Mouse (Mus musculus) limb, embryonic 14.5 days (tissue): ENCODE results near the gene Rab3a. TPM values are rescaled to one million over a fixed set of nuclear protein-coding genes. Genes with fewer than 3 reads are reported as not detected.

ENCODE experiments used
- ATAC-seq: fragments of 200-750 bp; cut with Nextera tagmentation; 2 replicates; pipeline ENCODE4 v1.8.0; 2017; ENCODE audit warnings: low read depth, moderate number of reproducible peaks, moderate TSS enrichment; ENCODE audit not compliant: low FRiP score
- DNase-seq: peaks from one replicate; pipeline ENCODE4 v3.0.0-alpha.2; 2015; ENCODE audit warnings: low spot score
- H3K27ac ChIP-seq: fragments of 300-500 bp; sonication (generic); replicated peaks from 2 replicates; pipeline ENCODE4 v1.5.1; 2014; ENCODE audit warnings: low read depth, mild to moderate bottlenecking, low read length, moderate library complexity, mixed read lengths
- H3K27me3 ChIP-seq: fragments of 300-500 bp; sonication (generic); 2 replicates; pipeline ENCODE4 v1.6.1; 2014; ENCODE audit warnings: low read length, mixed read lengths; ENCODE audit not compliant: control insufficient read depth, insufficient read depth
- H3K36me3 ChIP-seq: fragments of 300-500 bp; sonication (generic); 2 replicates; pipeline ENCODE4 v1.6.1; 2014; ENCODE audit warnings: mild to moderate bottlenecking, low read length, moderate library complexity, mixed read lengths; ENCODE audit not compliant: control insufficient read depth, insufficient read depth
- H3K4me1 ChIP-seq: fragments of 300-500 bp; sonication (generic); 2 replicates; pipeline ENCODE4 v1.6.1; 2014; ENCODE audit warnings: antibody characterized with exemption, low read length, mixed read lengths; ENCODE audit not compliant: control insufficient read depth, insufficient read depth
- H3K4me2 ChIP-seq: fragments of 300-500 bp; sonication (generic); replicated peaks from 2 replicates; pipeline ENCODE4 v1.6.1; 2014; ENCODE audit warnings: low read depth, mild to moderate bottlenecking, low read length, moderate library complexity; ENCODE audit not compliant: severe bottlenecking
- H3K4me3 ChIP-seq: fragments of 300-500 bp; sonication (generic); replicated peaks from 2 replicates; pipeline ENCODE4 v1.5.1; 2014; ENCODE audit warnings: low read length
- H3K9ac ChIP-seq: fragments of 300-500 bp; sonication (generic); 2 replicates; pipeline ENCODE4 v1.6.1; 2014; ENCODE audit warnings: mild to moderate bottlenecking, low read depth, low read length, moderate library complexity; ENCODE audit not compliant: severe bottlenecking
- H3K9me3 ChIP-seq: fragments of 300-500 bp; sonication (generic); 2 replicates; pipeline ENCODE4 v1.6.1; 2016; ENCODE audit warnings: low read length; ENCODE audit not compliant: control insufficient read depth
- POLR2A ChIP-seq: fragments of 200-500 bp; IDR thresholded peaks from 2 replicates; pipeline ENCODE4 v1.8.0; 2012; ENCODE audit warnings: inconsistent platforms, mild to moderate bottlenecking, moderate library complexity, borderline replicate concordance; ENCODE audit not compliant: insufficient read depth, insufficient read length; ENCODE audit errors: extremely low read depth
- WGBS: fragments of 180-500 bp; shearing (Covaris S2); extraction: QIAGEN DNeasy Blood & Tissue Kit; methylation state at CpG from one replicate; pipeline ENCODE4 v1.1.7; 2014; 5-methylcytosine and 5-hydroxymethylcytosine counted together
- polyA plus RNA-seq, 2 experiments: library from polyadenylated mRNA; depleted of rRNA in 1 of 2; stranded (reverse) in 1 of 2; unstranded in 1 of 2; fragments of >200 nt; fragmentation: Nextera tagmentation in 1 of 2; extraction: Ambion mirVana in 1 of 2; gene quantifications; 2 replicates each; pipeline versions ENCODE4 v1.2.1 to v1.2.3; 2012 to 2014

Rab3a gene
- polyA plus RNA-seq, 2 experiments = 20.1 to 27.2 TPM

DNA sequence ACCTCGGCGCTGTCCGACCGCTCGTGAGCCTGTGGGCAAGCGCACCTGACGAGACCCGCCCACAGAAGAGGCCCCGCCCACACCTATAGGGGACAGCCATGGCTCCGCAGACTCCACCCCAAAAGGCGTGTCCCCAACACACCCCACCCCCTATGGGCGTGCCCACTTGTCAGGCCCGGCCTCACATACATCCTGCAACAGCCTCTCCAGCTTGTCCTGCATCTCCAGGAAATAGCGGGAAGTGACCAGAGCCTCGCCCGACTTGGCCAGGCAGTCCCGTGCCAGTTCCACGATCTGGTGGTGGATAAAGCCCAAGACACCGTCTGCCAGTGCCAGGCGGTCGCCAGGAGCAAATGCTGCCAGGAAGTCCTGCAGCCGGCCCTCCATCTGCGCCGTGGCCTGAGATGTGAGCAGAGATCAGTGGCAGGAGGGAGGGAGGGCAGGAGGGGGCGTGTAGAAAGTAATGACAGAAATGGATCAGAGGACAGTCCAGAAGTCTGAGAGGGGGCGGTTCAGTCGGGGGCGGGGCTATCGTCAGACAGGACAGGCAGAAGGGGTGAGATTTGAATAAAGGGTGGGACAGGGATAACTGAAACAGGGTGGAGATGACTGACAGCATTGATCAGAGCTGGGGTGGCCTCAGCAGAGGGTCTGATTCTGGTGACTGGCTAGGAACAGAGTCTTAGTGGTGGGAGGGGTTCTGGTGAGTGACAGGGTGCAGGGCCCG, 33.6 kb downstream of the Rab3a start:
- H3K36me3 ChIP-seq = peaks cover 58% of the 10 kb centered on the region
- TF ChIP-seq POLR2A = no peak
- ATAC-seq = no peak

DNA sequence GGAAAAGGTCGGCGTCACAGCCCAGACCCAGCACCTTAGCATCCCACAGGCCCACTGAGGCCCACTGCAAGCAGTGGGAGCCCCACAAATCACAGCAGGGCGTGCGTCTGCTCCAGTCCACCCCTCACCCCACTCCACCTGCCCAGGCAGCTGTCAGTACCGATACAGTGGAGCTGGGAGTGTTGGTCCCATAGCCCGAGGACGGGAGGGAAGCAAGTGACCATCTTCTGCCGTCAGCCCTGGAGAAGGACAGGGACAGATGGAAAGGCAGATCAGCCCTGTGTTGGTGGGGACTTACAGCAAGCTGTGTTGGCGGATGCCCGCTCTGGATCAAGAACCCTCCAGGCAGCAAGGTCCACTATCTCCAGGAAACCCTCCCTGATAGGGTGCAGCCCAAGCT, 34.6 kb downstream of the Rab3a start:
- H3K36me3 ChIP-seq = peaks cover 48% of the 10 kb centered on the region
- H3K4me1 ChIP-seq = peaks cover 23% of the 10 kb centered on the region
- H3K27me3 ChIP-seq = no peaks in the 10 kb centered on the region
- H3K9ac ChIP-seq = no peak overlapping the region; the same call in 1 of the 2 replicates
- no peak overlapping the region for H3K4me3 ChIP-seq
- no peak overlapping the region for H3K27ac ChIP-seq
- no peak for DNase-seq
- no peaks in the 10 kb centered on the region for H3K9me3 ChIP-seq
- H3K4me2 ChIP-seq = no peak overlapping the region
- 80% methylated on average over 10 of the region's 10 CpGs for WGBS
- TF ChIP-seq POLR2A = no peak
- ATAC-seq = no peak

More for the DNA sequence above, 33.6 kb downstream of the Rab3a start:
- Histone ChIP-seq H3K4me2 (no peak overlapping the region), H3K9me3 (no peaks in the 10 kb centered on the region), H3K27ac (no peak overlapping the region), H3K27me3 (no peaks in the 10 kb centered on the region), H3K9ac (no peak overlapping the region), H3K4me1 (peaks cover 22% of the 10 kb centered on the region), H3K4me3 (no peak overlapping the region)
- DNase-seq = no peak
- WGBS = 25% methylated on average over 26 of the region's 30 CpGs

DNA sequence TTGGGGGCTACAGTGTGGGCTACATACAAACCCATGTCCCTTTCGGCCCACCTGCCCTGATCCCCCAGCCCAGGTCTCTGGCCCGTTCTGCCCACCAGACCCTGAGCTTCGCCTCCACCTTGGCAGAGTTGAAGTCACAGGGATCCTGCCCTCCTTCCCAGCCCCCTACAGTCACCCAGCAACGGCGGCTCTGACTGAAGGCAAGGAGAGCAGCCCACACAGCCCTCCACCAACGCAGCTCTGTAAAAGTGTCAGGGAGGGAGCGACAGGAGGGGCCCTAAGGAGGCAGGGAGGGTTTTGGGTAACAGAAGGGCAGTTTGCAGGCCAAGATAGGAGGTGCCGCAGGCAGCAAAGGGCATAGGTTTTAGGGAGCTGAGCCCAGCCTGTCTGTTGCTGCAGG, 36.4 kb downstream of the Rab3a start:
- Histone ChIP-seq H3K27me3 (no peaks in the 10 kb centered on the region), H3K9ac (peak overlapping the region; percentile 82), H3K4me3 (peak overlapping the region; percentile 74; the same call in 1 of the 2 replicates), H3K4me2 (peak overlapping the region; percentile 85), H3K36me3 (peaks cover 36% of the 10 kb centered on the region), H3K9me3 (no peaks in the 10 kb centered on the region), H3K4me1 (peaks cover 23% of the 10 kb centered on the region), H3K27ac (no peak overlapping the region)
- no peak for ATAC-seq
- WGBS = 58% methylated on average over 8 of the region's 8 CpGs
- no peak for DNase-seq
- TF ChIP-seq POLR2A = no peak

DNA sequence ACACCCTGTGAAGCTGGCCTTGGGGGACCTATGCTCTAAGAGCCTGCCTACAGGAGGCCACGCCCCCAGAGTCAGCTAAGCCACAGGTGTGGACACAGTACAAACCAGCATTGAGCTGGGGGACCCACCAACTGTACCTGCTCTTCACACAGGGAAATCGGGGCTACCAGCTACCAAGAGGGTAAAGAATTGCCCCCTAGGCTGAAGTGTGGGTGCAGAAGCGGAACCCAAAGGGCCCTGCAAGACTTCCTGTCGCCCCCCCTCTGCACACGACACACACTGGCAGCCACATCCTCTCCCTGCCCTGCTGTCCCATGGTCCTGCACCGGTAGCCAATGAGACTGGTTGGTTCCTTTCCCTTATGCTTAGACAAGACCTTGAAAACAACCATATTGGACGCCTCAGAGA, 36.8 kb downstream of the Rab3a start:
- Histone ChIP-seq H3K4me3 (peak overlapping the region; percentile 74), H3K27me3 (no peaks in the 10 kb centered on the region), H3K27ac (no peak overlapping the region), H3K36me3 (peaks cover 31% of the 10 kb centered on the region), H3K9ac (peak overlapping the region; percentile 82), H3K4me1 (peaks cover 23% of the 10 kb centered on the region), H3K9me3 (no peaks in the 10 kb centered on the region), H3K4me2 (peak overlapping the region; percentile 85)
- no peak for TF ChIP-seq POLR2A
- WGBS = 77% methylated on average over 7 of the region's 7 CpGs
- ATAC-seq = no peak
- no peak for DNase-seq

DNA sequence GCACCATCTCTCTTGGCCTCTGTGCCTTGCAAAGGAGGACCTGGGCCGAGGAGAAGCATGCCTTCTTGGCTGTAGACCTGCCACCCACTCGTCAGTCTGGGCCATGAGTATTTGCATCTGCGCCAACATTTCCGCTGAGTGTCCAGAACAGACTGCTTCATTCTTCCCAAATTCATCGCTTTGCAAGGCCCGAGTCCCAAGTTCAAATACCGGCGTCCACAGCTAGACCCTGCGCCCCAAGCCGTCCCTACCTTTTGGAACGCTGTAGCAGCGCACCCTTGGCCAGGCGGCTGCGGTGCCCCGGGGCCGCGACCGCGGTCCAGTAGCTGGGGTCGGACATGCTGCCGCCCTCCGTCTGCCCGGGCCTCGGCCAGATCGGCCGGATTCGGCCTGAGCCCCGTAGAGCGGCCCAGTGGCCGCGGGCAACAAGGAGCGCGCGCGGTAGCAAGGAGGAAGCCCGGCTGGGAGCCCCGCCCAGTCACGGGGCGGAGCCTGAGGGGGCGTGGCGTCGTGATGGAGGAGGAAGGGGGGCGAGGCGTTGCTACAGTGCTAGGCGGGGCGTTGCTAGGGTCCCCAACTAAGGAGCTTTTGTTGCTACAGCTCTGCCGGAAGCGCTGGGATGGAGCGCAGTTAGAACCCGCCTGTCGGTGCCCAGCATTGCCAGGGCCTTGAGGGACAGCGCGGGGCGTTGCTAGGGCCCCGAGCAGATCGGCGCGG, 37.7 kb downstream of the Rab3a start:
- ATAC-seq = peak; percentile 85
- Histone ChIP-seq H3K36me3 (peaks cover 23% of the 10 kb centered on the region), H3K4me3 (peak overlapping the region; percentile 74), H3K9ac (peak overlapping the region; percentile 82), H3K4me2 (peak overlapping the region; percentile 85), H3K27me3 (no peaks in the 10 kb centered on the region), H3K27ac (peak overlapping the region; percentile 85), H3K4me1 (peaks cover 23% of the 10 kb centered on the region), H3K9me3 (no peaks in the 10 kb centered on the region)
- 5% methylated on average over 57 of the region's 58 CpGs for WGBS
- TF ChIP-seq POLR2A = peak; percentile 81; the same call in 1 of the 2 replicates
- peak; percentile 96 for DNase-seq
